Mouse (Mus musculus): Measurements from ENCODE around the gene Opcml. TPM values are rescaled to one million over a fixed set of nuclear protein-coding genes. Genes with fewer than 3 reads are reported as not detected.

Opcml gene
- polyA plus RNA-seq, 1 experiment from 2014 or later = 4.9 TPM

DNA sequence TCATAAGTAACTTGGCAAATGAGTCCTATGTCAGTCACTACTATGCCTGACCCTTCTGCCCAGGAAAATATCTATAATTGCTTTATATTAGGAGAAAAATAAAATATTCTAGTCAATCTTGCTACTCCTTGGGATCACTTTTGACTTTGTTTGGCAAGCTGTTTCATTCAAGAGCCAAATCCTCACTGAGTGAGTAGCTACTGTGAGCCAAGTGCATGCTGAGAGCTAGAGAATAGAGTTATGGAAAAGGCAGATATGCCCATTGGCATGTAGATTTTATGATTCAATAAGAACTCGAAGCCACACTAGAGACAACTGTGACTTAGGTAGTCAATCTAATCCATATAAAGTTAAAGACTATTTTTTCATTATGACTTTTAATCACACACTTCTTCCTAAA, 340.9 kb downstream of the Opcml start:
- H3K36me3 ChIP-seq = no peaks in the 10 kb centered on the region
- no peak overlapping the region for H3K4me2 ChIP-seq (replicated peaks)
- 69% methylated on average over 1 of the region's 1 CpGs for WGBS
- no peaks in the 10 kb centered on the region for H3K27me3 ChIP-seq
- no peak overlapping the region for H3K9ac ChIP-seq
- no peaks in the 10 kb centered on the region for H3K4me1 ChIP-seq
- H3K4me3 ChIP-seq = no peak overlapping the region
- no peak for ATAC-seq (ENCODE audit: low FRiP score, low read depth)
- H3K27ac ChIP-seq = no peak overlapping the region
- H3K9me3 ChIP-seq = no peaks in the 10 kb centered on the region

DNA sequence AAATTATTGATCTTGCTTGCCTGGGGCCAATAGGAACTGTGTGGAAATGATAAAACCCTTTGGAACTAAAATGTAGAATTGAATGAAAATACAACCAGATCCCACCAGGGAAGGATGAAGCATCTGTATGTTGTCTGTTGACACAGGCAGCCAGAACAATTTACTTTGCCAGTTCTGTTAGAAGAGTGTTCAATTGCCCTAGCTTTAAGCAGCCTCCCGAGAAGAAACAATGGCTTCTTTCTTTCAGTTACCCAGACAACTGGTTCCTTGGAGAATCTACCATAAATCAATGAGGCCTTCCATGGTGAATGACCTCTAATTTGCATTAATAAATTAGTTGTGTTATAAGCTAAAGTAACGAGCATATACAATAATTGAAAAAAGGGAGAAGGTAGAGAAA, 346.0 kb downstream of the Opcml start:
- no peaks in the 10 kb centered on the region for H3K36me3 ChIP-seq
- 43% methylated on average over 2 of the region's 2 CpGs for WGBS
- no peak overlapping the region for H3K4me3 ChIP-seq
- no peak for ATAC-seq (ENCODE audit: low FRiP score, low read depth)
- no peak overlapping the region for H3K9ac ChIP-seq
- H3K27ac ChIP-seq = no peak overlapping the region
- H3K4me1 ChIP-seq = no peaks in the 10 kb centered on the region
- no peaks in the 10 kb centered on the region for H3K27me3 ChIP-seq
- H3K9me3 ChIP-seq = no peaks in the 10 kb centered on the region
- H3K4me2 ChIP-seq (replicated peaks) = no peak overlapping the region

DNA sequence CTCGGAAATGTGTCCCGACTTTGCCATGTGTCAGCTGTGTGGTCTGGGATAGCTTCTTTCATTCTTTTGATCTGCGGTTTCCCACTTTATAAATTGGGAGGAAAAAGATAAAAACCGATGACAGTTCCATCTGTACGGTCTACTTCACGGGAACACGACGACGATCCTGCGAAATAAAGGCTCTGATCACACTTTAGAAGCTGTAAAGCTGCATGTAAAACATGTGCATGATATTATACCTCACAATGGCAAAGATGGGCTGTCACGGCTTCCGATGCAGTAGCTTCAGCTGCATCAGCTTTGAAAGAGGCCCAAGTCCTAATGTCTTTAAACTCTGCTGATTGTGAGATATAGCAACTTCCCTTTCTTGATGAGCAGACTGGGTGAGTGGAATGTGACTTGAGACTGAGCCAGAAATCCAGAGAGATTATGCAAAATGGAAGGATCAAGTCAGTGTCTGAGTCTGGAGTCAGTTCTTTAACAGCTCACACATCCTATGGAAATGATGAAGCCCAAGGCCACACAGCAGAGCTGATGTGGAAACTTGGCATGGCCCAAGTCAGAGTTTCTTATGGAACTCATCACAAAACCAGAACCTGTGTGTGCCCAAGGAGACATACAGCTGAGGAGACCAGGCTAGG, 349.5 kb downstream of the Opcml start:
- ATAC-seq (ENCODE audit: low FRiP score, low read depth) = no peak
- Histone ChIP-seq H3K4me1 (no peaks in the 10 kb centered on the region), H3K9ac (no peak overlapping the region), H3K4me2 (replicated peaks) (no peak overlapping the region), H3K27me3 (no peaks in the 10 kb centered on the region), H3K4me3 (no peak overlapping the region), H3K27ac (no peak overlapping the region), H3K36me3 (no peaks in the 10 kb centered on the region), H3K9me3 (no peaks in the 10 kb centered on the region)
- 69% methylated on average over 12 of the region's 12 CpGs for WGBS

DNA sequence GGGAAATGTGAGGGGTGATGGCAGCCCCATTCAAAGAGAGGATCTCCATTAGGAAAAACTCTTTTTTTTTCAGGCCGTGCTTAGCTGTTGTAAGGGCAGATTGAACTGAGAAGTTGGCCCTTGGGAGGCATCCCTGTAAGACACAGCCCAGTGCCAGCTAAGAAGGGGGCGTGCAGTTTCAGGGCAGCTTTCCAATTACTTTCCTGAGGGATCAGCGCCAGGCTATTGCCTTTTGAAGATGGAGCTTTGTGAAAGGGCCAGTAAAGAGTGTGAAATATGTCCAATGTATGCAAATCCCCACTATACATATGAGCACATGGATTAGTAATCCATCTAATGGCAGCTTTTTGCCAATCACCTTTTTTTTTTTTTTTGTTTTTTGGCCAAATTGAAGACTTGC, 358.9 kb downstream of the Opcml start:
- Histone ChIP-seq H3K4me3 (no peak overlapping the region), H3K27me3 (no peaks in the 10 kb centered on the region), H3K9ac (no peak overlapping the region), H3K36me3 (no peaks in the 10 kb centered on the region), H3K4me1 (no peaks in the 10 kb centered on the region), H3K9me3 (no peaks in the 10 kb centered on the region), H3K27ac (no peak overlapping the region), H3K4me2 (replicated peaks) (no peak overlapping the region)
- no peak for ATAC-seq (ENCODE audit: low FRiP score, low read depth)
- 80% methylated on average over 3 of the region's 3 CpGs for WGBS

DNA sequence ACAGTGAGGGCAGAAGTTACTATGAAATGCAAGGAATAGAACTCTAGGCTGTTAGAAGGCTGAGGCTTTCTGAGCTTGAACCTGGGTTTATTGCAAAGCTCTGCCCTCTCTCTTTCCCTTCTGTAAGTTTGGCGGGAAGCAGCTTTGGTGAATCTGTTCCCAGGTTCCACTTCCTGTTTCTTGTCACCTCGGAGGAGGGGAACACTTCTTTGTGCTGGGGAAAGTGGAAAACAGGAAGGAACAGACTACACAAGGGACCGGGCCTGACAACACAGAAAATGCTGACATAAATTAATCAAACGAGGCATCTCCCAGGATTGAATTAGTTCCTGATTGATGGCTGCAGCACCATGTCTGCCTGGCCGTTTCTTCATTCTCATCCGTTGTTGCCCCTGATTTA, 363.2 kb downstream of the Opcml start:
- Histone ChIP-seq H3K36me3 (no peaks in the 10 kb centered on the region), H3K4me2 (replicated peaks) (no peak overlapping the region), H3K4me3 (no peak overlapping the region), H3K4me1 (no peaks in the 10 kb centered on the region), H3K27ac (no peak overlapping the region), H3K9me3 (no peaks in the 10 kb centered on the region), H3K9ac (no peak overlapping the region), H3K27me3 (no peaks in the 10 kb centered on the region)
- ATAC-seq (ENCODE audit: low FRiP score, low read depth) = no peak
- WGBS = 26% methylated on average over 6 of the region's 6 CpGs

DNA sequence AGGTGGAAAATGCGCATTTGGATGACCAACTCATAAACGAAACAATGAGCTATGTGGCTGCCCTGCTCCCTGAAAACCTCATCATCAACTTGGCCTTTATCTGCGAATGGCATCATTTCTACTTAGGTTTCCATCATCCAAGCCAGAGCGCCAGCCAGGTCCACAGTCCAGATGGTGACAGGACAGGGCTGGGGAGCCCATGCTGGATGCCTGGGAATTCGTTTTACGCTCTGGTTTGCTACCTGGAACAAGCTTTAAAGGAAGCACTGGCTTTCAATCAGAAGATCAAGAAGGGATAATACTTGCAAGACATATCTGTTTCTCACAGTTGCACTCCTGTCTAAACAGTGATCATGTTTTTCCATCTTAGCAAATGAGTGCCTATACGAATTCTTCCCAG, 366.5 kb downstream of the Opcml start:
- Histone ChIP-seq H3K27ac (no peak overlapping the region), H3K9ac (no peak overlapping the region), H3K4me2 (replicated peaks) (no peak overlapping the region), H3K27me3 (no peaks in the 10 kb centered on the region), H3K36me3 (no peaks in the 10 kb centered on the region), H3K4me3 (no peak overlapping the region), H3K4me1 (no peaks in the 10 kb centered on the region), H3K9me3 (no peaks in the 10 kb centered on the region)
- no peak for ATAC-seq (ENCODE audit: low FRiP score, low read depth)
- 81% methylated on average over 7 of the region's 7 CpGs for WGBS

DNA sequence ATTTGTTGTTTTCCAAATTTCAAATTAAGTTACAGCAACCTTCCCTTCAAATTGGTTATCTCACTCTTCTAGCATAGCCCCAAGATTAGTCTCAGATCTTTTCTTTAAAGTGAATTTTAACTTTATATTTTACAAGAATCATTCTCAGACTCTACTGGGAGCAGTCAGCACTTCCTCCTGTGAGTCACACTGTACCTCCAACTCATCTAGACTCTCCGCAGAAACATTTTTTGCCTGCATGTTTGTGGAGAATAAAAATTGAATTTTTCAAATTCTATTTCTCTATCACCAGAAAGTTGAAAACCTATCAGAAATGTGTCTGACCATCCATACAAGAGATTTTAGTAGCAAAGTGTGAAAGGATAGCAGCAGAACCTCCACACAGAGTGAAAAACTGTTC, 370.4 kb downstream of the Opcml start:
- WGBS = 92% methylated on average over 1 of the region's 1 CpGs

DNA sequence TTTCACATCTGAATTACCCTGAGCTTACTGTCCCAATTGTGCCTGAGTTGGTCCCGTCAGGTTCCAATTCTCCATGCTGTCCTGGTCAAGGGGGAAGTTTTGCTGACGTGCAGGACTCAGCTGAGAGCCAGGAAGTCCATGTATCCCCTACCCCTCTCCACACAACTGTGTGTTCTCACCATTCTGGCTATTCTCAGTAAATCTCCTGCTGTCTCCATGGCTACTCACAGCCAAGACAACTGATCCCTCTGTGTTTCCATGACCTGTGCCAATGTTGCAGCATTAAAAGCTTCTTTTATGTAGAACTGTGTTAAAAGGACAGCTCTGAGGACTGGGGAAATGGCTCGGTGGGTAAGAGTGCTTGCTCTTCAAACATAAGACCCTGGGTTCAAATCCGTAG, 373.4 kb downstream of the Opcml start:
- Histone ChIP-seq H3K27ac (no peak overlapping the region), H3K36me3 (no peaks in the 10 kb centered on the region), H3K27me3 (no peaks in the 10 kb centered on the region), H3K4me1 (no peaks in the 10 kb centered on the region), H3K9ac (no peak overlapping the region), H3K4me2 (replicated peaks) (no peak overlapping the region), H3K9me3 (no peaks in the 10 kb centered on the region), H3K4me3 (no peak overlapping the region)
- ATAC-seq (ENCODE audit: low FRiP score, low read depth) = no peak
- 59% methylated on average over 4 of the region's 4 CpGs for WGBS

More for the DNA sequence above, 370.4 kb downstream of the Opcml start:
- Histone ChIP-seq H3K4me2 (replicated peaks) (no peak overlapping the region), H3K9ac (no peak overlapping the region), H3K27me3 (no peaks in the 10 kb centered on the region), H3K9me3 (no peaks in the 10 kb centered on the region), H3K4me3 (no peak overlapping the region), H3K27ac (no peak overlapping the region), H3K4me1 (no peaks in the 10 kb centered on the region), H3K36me3 (no peaks in the 10 kb centered on the region)
- no peak for ATAC-seq (ENCODE audit: low FRiP score, low read depth)

DNA sequence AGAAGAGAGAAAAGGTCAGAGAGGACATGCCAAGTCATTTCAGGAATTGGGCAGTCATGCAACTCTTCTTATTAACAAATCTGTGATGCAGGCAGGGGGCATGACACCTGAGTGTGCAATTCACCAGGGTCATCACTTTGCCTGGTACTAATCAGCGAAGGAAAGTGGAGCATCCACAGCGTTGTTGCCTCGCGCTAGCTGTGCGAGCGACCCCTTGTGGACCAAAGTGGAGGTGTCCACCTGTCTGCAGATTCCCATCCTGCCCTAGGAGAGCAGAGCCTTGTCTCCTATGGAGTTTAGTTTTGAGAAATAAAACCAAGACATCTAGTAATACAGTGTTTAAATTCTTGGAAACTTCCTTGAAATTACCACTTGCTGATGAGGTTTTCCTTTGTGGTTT, 381.3 kb downstream of the Opcml start:
- H3K36me3 ChIP-seq = no peaks in the 10 kb centered on the region
- no peaks in the 10 kb centered on the region for H3K9me3 ChIP-seq
- H3K27ac ChIP-seq = no peak overlapping the region
- no peaks in the 10 kb centered on the region for H3K4me1 ChIP-seq
- no peak for ATAC-seq (ENCODE audit: low FRiP score, low read depth)
- 5% methylated on average over 6 of the region's 6 CpGs for WGBS
- no peak overlapping the region for H3K9ac ChIP-seq
- H3K27me3 ChIP-seq = peaks cover 16% of the 10 kb centered on the region; the same call in 1 of the 2 replicates
- no peak overlapping the region for H3K4me2 ChIP-seq (replicated peaks)
- no peak overlapping the region for H3K4me3 ChIP-seq

DNA sequence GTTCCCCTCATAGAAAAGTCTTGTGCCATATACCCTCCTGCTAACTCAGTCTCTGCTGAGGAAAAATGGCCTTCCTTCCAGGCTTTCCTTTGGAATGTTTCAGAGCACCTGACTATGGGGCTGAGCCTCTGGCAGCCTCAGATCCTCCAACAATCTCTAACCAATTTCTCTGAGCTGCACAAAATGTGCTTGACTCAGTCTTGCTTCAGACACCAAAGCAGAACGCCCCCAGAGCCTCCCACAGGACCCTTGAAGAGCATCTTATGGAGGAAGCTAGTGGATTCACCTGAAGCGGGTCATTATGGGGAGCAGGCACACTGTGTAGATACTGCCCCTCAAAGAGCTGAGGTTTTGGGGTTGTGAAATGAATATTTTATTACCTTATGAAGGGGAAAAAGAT, 386.5 kb downstream of the Opcml start:
- Histone ChIP-seq H3K36me3 (no peaks in the 10 kb centered on the region), H3K9ac (no peak overlapping the region), H3K4me1 (no peaks in the 10 kb centered on the region), H3K4me3 (no peak overlapping the region), H3K27me3 (peaks cover 16% of the 10 kb centered on the region; the same call in 1 of the 2 replicates), H3K27ac (no peak overlapping the region), H3K9me3 (no peaks in the 10 kb centered on the region), H3K4me2 (replicated peaks) (no peak overlapping the region)
- no peak for ATAC-seq (ENCODE audit: low FRiP score, low read depth)
- WGBS = 86% methylated on average over 2 of the region's 2 CpGs

DNA sequence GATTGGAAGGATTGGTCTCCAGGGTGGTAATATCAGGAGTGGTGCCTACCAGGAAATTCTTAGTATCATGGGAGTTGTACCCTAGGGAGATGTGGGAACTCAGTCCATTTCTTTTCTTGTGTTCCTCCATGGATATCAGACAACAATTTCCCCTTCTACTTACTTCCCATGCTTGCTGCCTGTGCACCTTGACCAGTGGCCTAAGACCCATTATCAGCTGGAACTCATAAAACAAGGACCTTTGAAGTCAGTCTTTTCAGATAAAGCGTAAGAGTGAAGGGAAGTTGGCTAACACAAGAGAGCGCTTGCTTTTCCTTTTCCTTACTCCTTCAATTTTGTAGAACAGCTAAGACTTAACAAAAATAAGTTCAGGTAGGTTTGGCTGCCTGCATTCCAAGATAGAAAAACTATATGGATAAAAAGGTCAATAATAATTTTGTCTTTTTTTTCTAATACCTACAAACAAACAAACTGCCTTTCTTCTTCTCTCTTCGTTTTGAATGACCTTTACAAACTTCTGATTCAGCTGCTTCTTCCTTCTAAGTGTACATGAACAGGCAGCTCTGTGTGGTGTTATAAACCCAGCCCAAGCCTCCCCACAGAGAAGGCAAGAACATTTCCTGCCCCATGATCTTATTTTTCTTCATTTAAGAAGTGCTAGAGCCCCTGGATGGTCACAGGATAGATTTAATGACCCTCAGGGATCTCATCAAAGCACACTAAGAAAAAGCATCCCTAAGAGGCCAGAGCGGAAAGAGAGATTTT, 387.7 kb downstream of the Opcml start:
- no peak overlapping the region for H3K4me3 ChIP-seq
- no peak overlapping the region for H3K27ac ChIP-seq
- ATAC-seq (ENCODE audit: low FRiP score, low read depth) = no peak
- no peaks in the 10 kb centered on the region for H3K4me1 ChIP-seq
- H3K9ac ChIP-seq = no peak overlapping the region
- no peaks in the 10 kb centered on the region for H3K9me3 ChIP-seq
- H3K36me3 ChIP-seq = no peaks in the 10 kb centered on the region
- WGBS = 68% methylated on average over 4 of the region's 4 CpGs
- peaks cover 10% of the 10 kb centered on the region; the same call in 1 of the 2 replicates for H3K27me3 ChIP-seq
- no peak overlapping the region for H3K4me2 ChIP-seq (replicated peaks)

DNA sequence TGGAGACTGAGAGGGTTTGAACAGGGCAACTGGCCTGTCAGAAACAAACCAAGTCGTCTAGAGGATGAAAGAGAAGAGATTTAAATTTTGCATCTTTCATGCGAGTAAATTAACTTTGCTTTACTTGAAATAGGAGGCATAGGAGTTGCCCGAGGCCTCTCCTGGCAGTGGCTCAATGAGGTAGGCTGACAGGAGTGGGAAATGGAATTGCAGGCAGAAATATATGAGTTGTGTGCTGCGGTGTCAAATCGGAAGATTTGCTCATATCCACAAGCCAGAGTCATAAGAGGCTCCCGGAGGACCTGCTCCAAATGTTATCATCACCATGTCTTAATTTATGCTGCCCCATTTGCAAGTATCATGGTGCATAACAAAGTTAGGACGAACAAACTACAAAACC, 391.3 kb downstream of the Opcml start:
- Histone ChIP-seq H3K4me1 (no peaks in the 10 kb centered on the region), H3K9me3 (no peaks in the 10 kb centered on the region), H3K27ac (no peak overlapping the region), H3K4me3 (no peak overlapping the region), H3K4me2 (replicated peaks) (no peak overlapping the region), H3K9ac (no peak overlapping the region), H3K36me3 (no peaks in the 10 kb centered on the region), H3K27me3 (0 out of 2 replicates have a peak, but pooled peaks cover 3% of the 10 kb centered on the region)
- ATAC-seq (ENCODE audit: low FRiP score, low read depth) = no peak
- 82% methylated on average over 7 of the region's 7 CpGs for WGBS

DNA sequence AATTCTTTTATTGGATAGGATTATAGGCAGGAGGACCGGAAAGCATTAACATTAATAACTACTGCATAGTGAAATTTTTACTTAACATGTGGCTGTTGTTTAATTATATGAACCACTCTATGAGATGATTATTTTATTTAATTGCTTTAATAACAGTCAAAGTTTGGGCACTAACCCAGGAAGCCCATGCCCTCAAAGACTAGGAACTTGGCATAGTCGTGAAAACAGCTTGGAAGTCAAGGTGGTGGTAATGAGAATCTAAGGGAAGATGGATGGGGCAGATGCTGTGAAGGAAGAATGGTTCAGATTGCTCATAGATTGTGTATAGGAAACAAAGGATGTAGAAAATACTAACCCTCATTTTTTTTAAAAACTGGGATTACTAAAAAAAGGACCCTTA, 399.7 kb downstream of the Opcml start:
- Histone ChIP-seq H3K27ac (no peak overlapping the region), H3K4me3 (no peak overlapping the region), H3K4me2 (replicated peaks) (no peak overlapping the region), H3K9ac (no peak overlapping the region), H3K4me1 (no peaks in the 10 kb centered on the region), H3K27me3 (0 out of 2 replicates have a peak, but pooled peaks cover 3% of the 10 kb centered on the region), H3K36me3 (no peaks in the 10 kb centered on the region), H3K9me3 (no peaks in the 10 kb centered on the region)
- ATAC-seq (ENCODE audit: low FRiP score, low read depth) = no peak
- WGBS = 66% methylated on average over 2 of the region's 2 CpGs

Measured in limb, embryonic 13.5 days (tissue).